Mouse (Mus musculus): Measurements from ENCODE around the gene Rell1. TPM values are rescaled to one million over a fixed set of nuclear protein-coding genes. Genes with fewer than 3 reads are reported as not detected.

Rell1 gene
- 22.4 and 30.5 TPM in 2 replicates for polyA plus RNA-seq (2015; fragmentation: Nextera tagmentation; extraction: Ambion mirVana)

GRCm38 (mm10) chr5:63968443-63969415 lies at the start of gene Rell1:
TSS of gene Rell1 (minus strand) at chr5:63968897.

Other genes starting within 250 kb of the Rell1 start
- 6.6 and 7.6 TPM in 2 replicates for gene 0610040J01Rik, start 156.5 kb downstream of the Rell1 start, polyA plus RNA-seq (2015; fragmentation: Nextera tagmentation; extraction: Ambion mirVana)
- gene Pgm2, start 124.1 kb upstream of the Rell1 start, polyA plus RNA-seq (2015; fragmentation: Nextera tagmentation; extraction: Ambion mirVana), result 29.5 and 31.0 TPM in 2 replicates
- 35.5 and 37.5 TPM in 2 replicates for gene Tbc1d1, start 187.4 kb upstream of the Rell1 start, polyA plus RNA-seq (2015; fragmentation: Nextera tagmentation; extraction: Ambion mirVana)

All from urinary bladder, postnatal 0 days (tissue).